Mouse (Mus musculus): ENCODE measurements around the gene Slain1. TPM values are rescaled to one million over a fixed set of nuclear protein-coding genes. Genes with fewer than 3 reads are reported as not detected.
"Not testable (repeated sequence)": the region's sequence is repeated elsewhere in the genome, so short reads cannot be mapped to it uniquely, and the experiment has no call there.

Slain1 gene
- polyA plus RNA-seq, 1 experiment from 2014 or later, result 19.9 TPM

DNA sequence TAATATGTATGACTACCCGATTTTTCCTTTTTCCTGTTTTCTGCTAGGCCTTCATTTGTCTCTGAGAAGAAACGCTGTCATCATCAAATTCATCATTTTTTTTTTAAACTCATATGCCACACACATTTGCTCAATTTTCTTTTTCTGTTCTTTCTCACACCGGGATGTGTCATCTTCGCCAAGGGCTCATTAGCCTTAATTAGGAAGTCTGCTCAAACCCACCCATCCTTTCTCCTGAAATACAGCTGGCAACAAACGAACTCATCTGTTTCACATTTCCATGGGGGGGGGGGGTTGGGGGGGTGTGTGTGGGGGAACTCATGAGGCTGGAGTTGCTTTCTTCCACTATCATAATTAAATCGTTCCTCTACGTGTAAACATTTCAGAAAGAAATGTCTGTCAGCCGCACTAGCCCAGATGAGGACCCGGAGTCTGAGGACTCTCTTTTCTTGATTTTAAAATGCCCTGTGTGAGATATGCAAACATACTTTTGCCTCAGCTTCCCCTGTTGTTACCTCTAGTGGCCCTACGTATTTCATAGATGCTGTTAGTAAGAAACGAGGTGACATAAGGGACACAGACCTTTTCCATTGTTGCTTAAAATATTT is 79.8 kb downstream of the Slain1 start:
- Histone ChIP-seq H3K4me3 (no peak overlapping the region), H3K4me1 (no peaks in the 10 kb centered on the region), H3K27me3 (no peaks in the 10 kb centered on the region), H3K9me3 (replicated peaks) (no peaks in the 10 kb centered on the region), H3K36me3 (no peaks in the 10 kb centered on the region), H3K27ac (no peak overlapping the region), H3K9ac (no peak overlapping the region), H3K4me2 (replicated peaks) (no peak overlapping the region)
- WGBS, result 74% methylated on average over 11 of the region's 11 CpGs
- ATAC-seq (ENCODE audit: low FRiP score), result no peak

DNA sequence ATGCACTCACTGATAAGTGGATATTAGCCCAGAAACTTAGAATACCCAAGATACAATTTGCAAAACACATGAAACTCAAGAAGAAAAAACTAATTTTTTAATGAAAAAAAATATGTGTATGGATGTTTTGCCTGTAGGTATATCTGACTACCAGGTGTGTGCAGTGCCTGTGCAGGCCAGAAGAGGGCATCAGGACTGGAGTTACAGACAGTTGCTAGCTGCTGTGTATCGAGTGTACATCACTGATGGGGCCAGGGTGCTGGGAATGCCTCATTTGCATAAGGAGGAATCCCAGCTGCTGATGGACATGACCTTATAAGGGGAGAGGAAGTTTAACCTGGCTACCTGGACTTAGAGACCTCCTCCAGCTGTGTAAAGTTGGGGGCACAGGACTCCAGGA is 82.6 kb downstream of the Slain1 start:
- H3K36me3 ChIP-seq, result no peaks in the 10 kb centered on the region
- 81% methylated on average over 1 of the region's 1 CpGs for WGBS
- no peak for ATAC-seq (ENCODE audit: low FRiP score)
- H3K9me3 ChIP-seq (replicated peaks), result no peaks in the 10 kb centered on the region
- no peak overlapping the region for H3K4me2 ChIP-seq (replicated peaks)
- no peaks in the 10 kb centered on the region for H3K4me1 ChIP-seq
- no peak overlapping the region for H3K27ac ChIP-seq
- no peak overlapping the region for H3K9ac ChIP-seq
- H3K4me3 ChIP-seq, result no peak overlapping the region
- no peaks in the 10 kb centered on the region for H3K27me3 ChIP-seq

DNA sequence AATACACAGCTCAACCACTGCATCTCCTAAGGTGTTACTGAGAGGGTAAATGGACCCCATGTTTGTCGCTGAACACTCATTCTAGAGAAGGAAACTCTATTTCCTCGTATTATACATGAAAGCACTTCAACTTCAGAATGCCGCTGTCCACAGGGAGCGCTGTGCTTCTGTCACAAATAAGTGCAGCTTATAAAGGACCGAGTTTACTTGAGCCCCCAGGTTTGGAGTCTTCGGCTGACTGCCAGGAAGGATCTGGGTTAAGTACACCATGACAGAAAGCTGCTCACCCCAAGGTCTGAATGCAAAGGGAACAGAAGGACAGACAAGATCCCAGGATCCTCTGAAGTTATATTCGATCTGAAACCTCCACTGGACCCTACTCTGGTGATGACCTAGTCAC is 91.2 kb downstream of the Slain1 start:
- Histone ChIP-seq H3K27ac (no peak overlapping the region), H3K4me1 (no peaks in the 10 kb centered on the region), H3K27me3 (no peaks in the 10 kb centered on the region), H3K4me3 (no peak overlapping the region), H3K9ac (no peak overlapping the region), H3K36me3 (no peaks in the 10 kb centered on the region), H3K4me2 (replicated peaks) (no peak overlapping the region), H3K9me3 (replicated peaks) (no peaks in the 10 kb centered on the region)
- ATAC-seq (ENCODE audit: low FRiP score), result no peak
- WGBS, result 83% methylated on average over 7 of the region's 7 CpGs

DNA sequence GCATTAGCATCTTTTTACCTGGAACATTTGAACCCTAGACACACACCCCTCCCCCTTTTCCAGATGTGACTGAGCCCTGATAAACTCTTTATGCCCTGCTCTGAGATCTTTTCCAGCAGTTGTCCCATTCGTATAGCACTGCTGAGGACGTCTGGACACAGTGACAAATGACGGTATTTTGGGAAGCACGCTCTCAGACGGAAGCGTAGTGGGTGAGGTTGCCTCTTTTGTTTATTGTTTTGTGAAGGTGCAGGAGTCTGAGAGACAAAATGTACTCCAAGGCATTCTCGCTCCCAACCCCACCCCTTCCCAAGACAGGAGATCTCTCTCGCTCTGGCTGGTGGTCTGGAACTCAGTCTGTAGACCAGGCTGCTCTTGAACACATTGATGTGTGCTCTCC is 92.1 kb downstream of the Slain1 start:
- no peaks in the 10 kb centered on the region for H3K27me3 ChIP-seq
- no peak overlapping the region for H3K27ac ChIP-seq
- ATAC-seq (ENCODE audit: low FRiP score), result no peak
- no peaks in the 10 kb centered on the region; the same call in 1 of the 2 replicates for H3K4me1 ChIP-seq
- 71% methylated on average over 8 of the region's 8 CpGs for WGBS
- H3K9ac ChIP-seq, result no peak overlapping the region
- no peaks in the 10 kb centered on the region for H3K9me3 ChIP-seq (replicated peaks)
- H3K4me2 ChIP-seq (replicated peaks), result no peak overlapping the region
- no peaks in the 10 kb centered on the region for H3K36me3 ChIP-seq
- no peak overlapping the region for H3K4me3 ChIP-seq

DNA sequence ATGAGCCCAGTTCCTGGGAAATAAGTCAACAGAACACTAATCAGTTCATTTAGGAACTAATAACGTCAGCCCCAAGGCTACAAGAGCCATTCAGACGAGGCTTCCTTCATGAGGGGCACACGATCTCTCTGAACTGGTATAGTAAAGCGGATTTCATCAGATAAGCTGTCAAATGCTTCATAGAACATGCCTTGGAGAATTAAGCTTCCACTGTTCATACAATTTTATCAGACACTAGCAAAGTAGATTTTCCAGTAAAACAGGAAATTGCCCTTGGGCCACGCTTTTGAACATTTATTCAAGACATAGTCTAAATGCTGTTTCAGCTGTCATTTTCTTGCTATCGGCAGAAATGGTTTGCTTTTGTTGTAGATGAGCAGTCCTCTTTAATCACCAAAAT is 97.3 kb downstream of the Slain1 start:
- WGBS, result 58% methylated on average over 6 of the region's 6 CpGs
- no peak for ATAC-seq (ENCODE audit: low FRiP score)
- no peak overlapping the region for H3K9ac ChIP-seq
- H3K9me3 ChIP-seq (replicated peaks), result no peaks in the 10 kb centered on the region
- H3K27me3 ChIP-seq, result no peaks in the 10 kb centered on the region
- no peak overlapping the region for H3K27ac ChIP-seq
- no peak overlapping the region for H3K4me3 ChIP-seq
- no peak overlapping the region for H3K4me2 ChIP-seq (replicated peaks)
- H3K4me1 ChIP-seq, result no peaks in the 10 kb centered on the region; the same call in 1 of the 2 replicates
- H3K36me3 ChIP-seq, result no peaks in the 10 kb centered on the region

DNA sequence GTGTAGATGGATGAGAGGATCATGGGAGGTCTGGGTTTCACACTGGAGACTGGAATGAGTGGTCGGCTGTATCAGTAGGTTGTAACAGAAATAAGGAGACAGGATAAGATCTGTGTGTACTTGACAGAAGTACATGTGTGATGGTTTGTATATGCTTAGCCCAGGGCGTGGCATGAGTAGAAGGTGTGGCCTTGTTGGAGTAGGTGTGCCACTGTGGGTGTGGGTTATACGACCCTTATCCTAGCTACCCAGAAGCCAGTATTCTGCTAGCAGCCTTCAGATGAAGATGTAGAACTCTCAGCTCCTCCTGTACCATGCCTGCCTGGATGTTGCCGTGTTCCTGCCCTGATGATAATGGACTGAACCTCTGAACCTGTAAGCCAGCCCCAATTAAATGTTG is 100.6 kb downstream of the Slain1 start:
- not testable (repeated sequence) for H3K4me2 ChIP-seq (replicated peaks); H3K4me1 ChIP-seq; ATAC-seq (ENCODE audit: low FRiP score); H3K36me3 ChIP-seq; H3K9me3 ChIP-seq (replicated peaks); H3K4me3 ChIP-seq; H3K27ac ChIP-seq; H3K27me3 ChIP-seq; H3K9ac ChIP-seq
- 90% methylated on average over 4 of the region's 4 CpGs for WGBS

DNA sequence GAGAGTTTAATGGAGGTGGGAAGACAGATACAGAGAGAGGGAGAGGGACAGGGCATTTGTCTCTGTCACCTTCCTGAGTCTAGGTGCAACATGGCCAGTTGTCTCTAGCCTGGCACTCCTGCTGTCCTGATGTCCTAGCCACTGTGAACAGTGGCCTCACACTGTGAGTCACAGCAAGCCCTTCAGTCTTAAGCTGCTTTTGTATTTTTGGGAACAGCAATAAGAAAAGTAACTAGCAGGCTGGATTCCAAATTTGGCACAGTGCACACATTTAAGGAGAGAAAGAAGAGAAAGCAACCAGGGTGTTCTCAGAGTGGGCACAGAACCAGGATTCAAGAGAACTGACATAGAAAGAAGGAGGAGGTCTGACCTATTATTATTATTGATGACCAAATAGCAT is 101.4 kb downstream of the Slain1 start:
- no peaks in the 10 kb centered on the region for H3K27me3 ChIP-seq
- H3K9ac ChIP-seq, result no peak overlapping the region
- no peak for ATAC-seq (ENCODE audit: low FRiP score)
- no peak overlapping the region for H3K4me3 ChIP-seq
- no peaks in the 10 kb centered on the region for H3K9me3 ChIP-seq (replicated peaks)
- H3K27ac ChIP-seq, result no peak overlapping the region
- H3K4me2 ChIP-seq (replicated peaks), result no peak overlapping the region
- no peaks in the 10 kb centered on the region for H3K36me3 ChIP-seq
- H3K4me1 ChIP-seq, result no peaks in the 10 kb centered on the region; the same call in 1 of the 2 replicates

DNA sequence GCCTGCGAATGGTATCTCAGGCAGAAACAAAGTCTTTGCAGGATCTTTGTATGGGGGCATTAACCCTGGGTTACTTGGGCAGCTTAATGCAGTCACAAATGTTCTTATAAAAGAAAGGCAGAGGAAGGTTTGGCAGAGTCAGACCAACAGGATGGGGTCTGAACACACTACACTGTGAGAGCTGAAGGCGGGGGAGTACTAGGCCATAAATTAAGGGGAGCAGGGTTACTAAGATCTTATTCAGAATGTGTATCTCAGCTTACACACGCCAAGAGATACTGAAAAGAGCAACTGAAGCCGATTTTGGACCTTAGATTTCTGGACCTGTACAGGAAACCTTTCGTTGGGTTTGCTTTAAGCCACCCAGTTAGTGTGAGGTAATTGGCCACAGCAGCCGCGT is 102.7 kb downstream of the Slain1 start:
- H3K36me3 ChIP-seq, result no peaks in the 10 kb centered on the region
- H3K4me2 ChIP-seq (replicated peaks), result no peak overlapping the region
- H3K4me3 ChIP-seq, result no peak overlapping the region
- no peak overlapping the region for H3K9ac ChIP-seq
- H3K27ac ChIP-seq, result no peak overlapping the region
- no peaks in the 10 kb centered on the region for H3K9me3 ChIP-seq (replicated peaks)
- 92% methylated on average over 7 of the region's 7 CpGs for WGBS
- ATAC-seq (ENCODE audit: low FRiP score), result no peak
- H3K27me3 ChIP-seq, result no peaks in the 10 kb centered on the region
- no peaks in the 10 kb centered on the region for H3K4me1 ChIP-seq

DNA sequence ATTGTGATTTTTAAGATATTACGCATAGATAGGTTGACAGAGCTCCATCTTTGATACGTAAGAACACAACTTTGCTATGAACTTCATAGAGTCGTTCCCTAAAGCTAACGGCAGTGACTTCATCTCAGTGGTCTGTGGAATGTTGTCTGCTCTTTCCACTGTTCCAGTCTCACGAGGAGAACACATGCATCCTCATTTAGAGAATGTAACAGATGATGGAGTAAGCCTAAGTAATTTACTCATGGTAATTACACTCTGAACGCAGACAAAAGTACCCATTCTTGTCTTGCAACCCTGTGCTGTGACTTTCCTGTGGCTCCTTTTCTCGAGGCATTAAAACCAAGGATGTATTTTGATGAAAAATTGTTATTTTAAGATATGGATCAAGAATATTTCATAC is 104.0 kb downstream of the Slain1 start:
- whole genome bisulfite sequencing, result 79% methylated on average over 7 of the region's 7 CpGs
- no peaks in the 10 kb centered on the region for H3K4me1 ChIP-seq
- H3K4me3 ChIP-seq, result no peak overlapping the region
- H3K9me3 ChIP-seq (replicated peaks), result no peaks in the 10 kb centered on the region
- H3K27me3 ChIP-seq, result no peaks in the 10 kb centered on the region
- H3K9ac ChIP-seq, result no peak overlapping the region
- no peak overlapping the region for H3K4me2 ChIP-seq (replicated peaks)
- ATAC-seq (ENCODE audit: low FRiP score), result no peak
- H3K27ac ChIP-seq, result no peak overlapping the region
- no peaks in the 10 kb centered on the region for H3K36me3 ChIP-seq

DNA sequence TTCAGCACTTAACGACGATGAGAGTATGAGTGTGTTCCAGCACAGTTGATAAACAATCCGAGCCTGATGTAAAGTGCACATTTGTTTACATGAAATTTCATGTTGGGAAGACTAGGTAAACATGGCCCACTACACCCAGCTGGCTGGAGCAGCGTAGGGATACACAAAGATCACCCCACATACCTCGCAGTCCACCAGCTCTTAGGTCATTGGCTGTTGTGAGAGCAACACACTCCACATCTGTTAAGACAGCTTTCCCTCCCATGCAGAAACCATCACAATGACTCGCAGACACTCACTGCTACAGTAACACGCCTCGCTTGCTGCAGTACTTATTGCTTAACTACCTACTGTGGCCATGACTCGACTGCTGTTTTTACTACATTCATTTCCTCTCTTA is 104.4 kb downstream of the Slain1 start:
- no peaks in the 10 kb centered on the region for H3K27me3 ChIP-seq
- H3K4me1 ChIP-seq, result no peaks in the 10 kb centered on the region
- no peak for ATAC-seq (ENCODE audit: low FRiP score)
- H3K9ac ChIP-seq, result no peak overlapping the region
- WGBS, result 90% methylated on average over 9 of the region's 9 CpGs
- H3K27ac ChIP-seq, result no peak overlapping the region
- H3K9me3 ChIP-seq (replicated peaks), result no peaks in the 10 kb centered on the region
- H3K4me2 ChIP-seq (replicated peaks), result no peak overlapping the region
- H3K4me3 ChIP-seq, result no peak overlapping the region
- H3K36me3 ChIP-seq, result no peaks in the 10 kb centered on the region

Small RNAs within 50 kb of the gene (microRNA-seq; reads per million reads assigned to microRNA genes)
- not detected for gene Gm22877

Other genes with a start within 250 kb of the Slain1 start
- 0.12 and 0.21 TPM in 2 replicates for gene Scel, start 136.9 kb upstream of the Slain1 start, polyA plus RNA-seq (2016; fragmentation: Nextera tagmentation; extraction: Ambion mirVana)
- gene Ednrb, start 194.2 kb downstream of the Slain1 start, polyA plus RNA-seq (2016; fragmentation: Nextera tagmentation; extraction: Ambion mirVana), result 112 and 120 TPM in 2 replicates